Mouse (Mus musculus): ENCODE data around the gene Aldh9a1.

Gene Aldh9a1

GRCm38 (mm10) chr1:167385211-167385610 is 35.4 kb downstream of the Aldh9a1 start:
- no peak for DNase-seq

GRCm38 (mm10) chr1:167385636-167386035 is 35.8 kb downstream of the Aldh9a1 start:
- no peak for DNase-seq

DNA sequence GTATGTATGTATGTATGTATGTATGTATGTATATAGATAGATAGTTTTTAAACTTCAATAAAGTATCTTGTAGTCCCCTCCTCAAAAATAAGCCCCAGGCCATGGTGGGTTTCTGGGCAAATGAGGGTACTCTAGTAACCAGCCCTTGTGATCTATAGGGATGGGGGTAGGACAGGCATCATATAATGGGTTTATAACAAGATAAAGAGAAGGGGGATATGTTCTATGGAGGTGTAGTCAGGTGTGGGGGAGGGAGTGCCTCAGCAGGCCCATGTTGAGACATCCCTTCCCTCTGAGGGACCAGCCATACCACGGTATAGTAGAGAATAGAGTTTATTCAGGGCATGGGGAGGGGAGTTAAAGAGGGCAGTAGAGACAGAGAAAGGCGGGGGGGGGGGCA is 36.7 kb downstream of the Aldh9a1 start:
- DNase-seq: no peak

GRCm38 (mm10) chr1:167387310-167387709 is 37.5 kb downstream of the Aldh9a1 start:
- no peak for DNase-seq

- no peak for DNase-seq
Observed at GRCm38 (mm10) chr1:167387796-167388195, 38.0 kb downstream of the Aldh9a1 start.

GRCm38 (mm10) chr1:167388571-167388970 is 38.8 kb downstream of the Aldh9a1 start:
- no peak for DNase-seq

- DNase-seq: no peak
Observed at GRCm38 (mm10) chr1:167389584-167389983, 39.8 kb downstream of the Aldh9a1 start.

- no peak for DNase-seq
Observed at GRCm38 (mm10) chr1:167390381-167390780, 40.6 kb downstream of the Aldh9a1 start.

DNA sequence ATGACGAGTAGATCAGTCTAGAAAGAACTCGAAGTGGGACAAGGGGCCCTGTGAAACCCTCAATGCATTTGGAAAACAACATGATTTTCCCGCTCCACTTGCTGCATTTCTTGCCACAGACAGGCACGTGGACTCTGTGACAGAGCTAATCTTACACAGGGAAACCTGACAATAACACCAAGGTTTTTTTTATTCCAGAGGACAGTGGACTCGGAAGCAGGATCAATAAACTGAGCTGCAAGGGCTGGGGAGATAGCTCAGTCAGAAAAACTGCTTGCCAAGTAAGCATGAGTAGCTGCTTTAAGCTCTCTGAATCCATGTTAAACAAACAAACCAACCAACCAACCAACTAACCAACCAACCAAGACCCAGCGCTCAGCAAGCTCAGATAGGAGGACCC is 41.5 kb downstream of the Aldh9a1 start:
- no peak for DNase-seq

DNA sequence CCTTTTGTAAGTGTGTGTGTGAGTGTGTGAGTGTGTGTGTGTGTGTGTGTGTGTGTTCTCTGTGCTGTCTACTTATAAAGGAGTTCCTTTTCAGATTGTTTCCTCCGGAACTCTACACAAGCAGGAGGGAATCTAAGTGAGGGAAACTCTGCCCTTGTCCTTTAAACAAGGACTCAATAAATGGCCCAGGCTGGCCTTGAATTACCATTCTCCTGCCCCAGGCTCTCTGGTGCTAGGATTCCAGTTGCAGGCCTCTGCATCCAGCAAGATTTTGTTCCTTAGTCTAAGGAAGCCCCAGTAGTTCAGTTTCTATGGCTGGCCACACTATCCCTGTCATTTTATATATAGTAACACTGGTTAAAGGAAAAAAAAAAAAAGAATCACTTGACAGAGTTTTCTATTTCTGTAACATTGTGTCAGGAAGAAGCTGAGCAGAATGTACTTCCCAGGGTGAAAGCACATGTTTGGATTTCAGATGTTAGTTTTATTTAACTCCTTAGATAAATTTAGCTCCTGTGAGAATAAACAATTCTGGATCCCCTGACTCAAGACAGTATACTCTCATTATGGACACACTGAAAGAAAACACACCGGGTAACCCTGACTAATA is 42.3 kb downstream of the Aldh9a1 start:
- no peak for DNase-seq

- DNase-seq: no peak
Observed at GRCm38 (mm10) chr1:167392687-167393086, 42.9 kb downstream of the Aldh9a1 start.

DNA sequence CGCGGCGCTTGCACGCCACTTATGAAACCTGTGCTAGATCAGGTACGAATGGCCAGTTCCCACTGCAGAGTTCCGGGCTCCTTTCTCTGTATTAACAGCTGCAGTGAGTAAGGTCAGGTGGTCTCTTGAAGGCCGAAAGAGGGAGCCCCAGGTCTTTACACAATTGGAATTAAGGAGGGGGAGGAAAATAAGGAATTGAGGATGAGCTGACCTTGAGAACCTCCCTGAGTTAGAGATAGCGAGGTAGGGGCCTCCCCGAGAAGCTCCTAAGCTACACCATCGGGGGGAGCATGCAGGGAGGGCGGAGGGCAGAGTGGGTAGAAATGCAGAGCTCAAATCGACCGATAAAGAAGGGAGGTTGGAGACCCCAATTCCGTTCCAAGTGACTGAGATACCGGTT is 43.5 kb downstream of the Aldh9a1 start:
- DNase-seq: no peak

GRCm38 (mm10) chr1:167393683-167394492 is 44.1 kb downstream of the Aldh9a1 start, which contains the start of gene Mgst3:
Gene Mgst3, minus strand, starts transcription at chr1:167393841.
- DNase-seq: peak; percentile 96

GRCm38 (mm10) chr1:167405237-167405636 is 55.4 kb downstream of the Aldh9a1 start:
- DNase-seq: no peak

- DNase-seq: no peak
Observed at GRCm38 (mm10) chr1:167409601-167410000, 59.8 kb downstream of the Aldh9a1 start.

- DNase-seq: no peak
Observed at GRCm38 (mm10) chr1:167411991-167412715, 62.4 kb downstream of the Aldh9a1 start.

DNA sequence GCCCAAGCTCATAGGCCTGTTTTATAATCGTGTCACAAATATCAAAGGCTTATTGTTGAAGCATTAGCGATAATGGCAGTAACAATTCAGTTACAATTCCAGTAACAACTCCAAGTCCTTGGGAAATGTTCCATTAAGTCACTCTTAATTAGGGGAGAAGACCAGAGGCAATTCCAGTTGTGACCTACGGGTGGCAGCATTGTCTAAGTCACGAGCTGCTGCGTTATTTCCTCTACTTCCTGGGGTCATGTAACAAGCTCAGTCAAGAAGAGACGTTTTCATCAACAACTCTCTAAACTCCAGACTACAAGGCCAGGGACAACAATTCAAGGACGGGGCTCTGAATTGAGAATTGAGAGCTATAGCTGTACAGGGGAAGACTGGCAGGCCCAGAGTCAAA is 65.1 kb downstream of the Aldh9a1 start:
- DNase-seq: peak; percentile 88
